Mouse (Mus musculus) Patski (cell line): ENCODE data around the gene Taf1c. TPM values are rescaled to one million over a fixed set of nuclear protein-coding genes. Genes with fewer than 3 reads are reported as not detected.

Source experiments
- ATAC-seq: fragments of 100-300 bp; one replicate; pipeline ENCODE4 v1.8.0; 2021
- CTCF ChIA-PET: fragments of 350-600 bp; sonication (Branson Sonifier 250); formaldehyde crosslinking; loops from one replicate; lab custom pipeline; 2022; ENCODE audit warnings: inconsistent platforms; lab: Charles Lee
- POLR2A ChIA-PET: fragments of 350-600 bp; sonication (Branson Sonifier 250); formaldehyde crosslinking; loops from one replicate; lab custom pipeline; 2022; ENCODE audit warnings: antibody characterized with exemption, inconsistent platforms; lab: Charles Lee
- DNase-seq: peaks from one replicate; pipeline ENCODE4 v3.0.0-alpha.2; 2011; ENCODE audit warnings: low read depth, low spot score
- H3K27me3 ChIP-seq: fragments of 371-371 bp; one replicate; pipeline ENCODE4 v1.5.1; 2021
- CTCF ChIP-seq: fragments of 100-300 bp; IDR thresholded peaks from one replicate; pipeline ENCODE4 v1.5.1; 2021
- in situ Hi-C: fragments of 300-500 bp; cut with MboI; formaldehyde crosslinking; loops from 3 replicates; pipeline ENCODE4 v1.11.1; 2018; ENCODE audit warnings: low pct_unique_long_range_greater_than_20kb, mixed read lengths
- polyA plus RNA-seq: library from polyadenylated mRNA; unstranded; gene quantifications from one replicate; pipeline ENCODE4 v1.2.3, GENCODE M21; 2021

Gene Taf1c
- polyA plus RNA-seq, 1 experiment from 2014 or later, result 10.6 TPM

- ChIA-PET POLR2A (no interaction called here), CTCF (no interaction called here)
- DNase-seq, result no peak
- no peak for ATAC-seq
- in situ Hi-C loops, result no loop called here
- H3K27me3 ChIP-seq, result peaks cover 37% of the 10 kb centered on the region
- no peak for TF ChIP-seq CTCF
These were observed 25.9 kb downstream of the Taf1c start for GRCm38 (mm10) chr8:119579096-119579495.

GRCm38 (mm10) chr8:119575366-119575726 is 29.7 kb downstream of the Taf1c start:
- CTCF ChIA-PET, result interaction anchor here (1.4 kb wide), 1 partner anchor 13 kb away, joined by 3 read pairs; no protein-coding TSS in a partner anchor
- POLR2A ChIA-PET, result no interaction called here
- TF ChIP-seq CTCF, result no peak
- ATAC-seq, result no peak
- DNase-seq, result no peak
- H3K27me3 ChIP-seq, result peaks cover 31% of the 10 kb centered on the region
- in situ Hi-C loops, result no loop called here

GRCm38 (mm10) chr8:119574437-119575365 is 30.3 kb downstream of the Taf1c start, which contains the start of the genes Hsdl1 and Dnaaf1:
Gene Hsdl1, minus strand, starts transcription at chr8:119575183.
Gene Dnaaf1, plus strand, starts transcription at chr8:119575235.
- CTCF ChIA-PET, result no interaction called here
- POLR2A ChIA-PET, result interaction anchor here (0.6 kb wide), 1 partner anchor 48 kb away, joined by 6 read pairs; no protein-coding TSS in a partner anchor
- H3K27me3 ChIP-seq, result peaks cover 27% of the 10 kb centered on the region
- no peak for TF ChIP-seq CTCF
- in situ Hi-C loops, result no loop called here
- ATAC-seq (peak; percentile 68), DNase-seq (no peak)

DNA sequence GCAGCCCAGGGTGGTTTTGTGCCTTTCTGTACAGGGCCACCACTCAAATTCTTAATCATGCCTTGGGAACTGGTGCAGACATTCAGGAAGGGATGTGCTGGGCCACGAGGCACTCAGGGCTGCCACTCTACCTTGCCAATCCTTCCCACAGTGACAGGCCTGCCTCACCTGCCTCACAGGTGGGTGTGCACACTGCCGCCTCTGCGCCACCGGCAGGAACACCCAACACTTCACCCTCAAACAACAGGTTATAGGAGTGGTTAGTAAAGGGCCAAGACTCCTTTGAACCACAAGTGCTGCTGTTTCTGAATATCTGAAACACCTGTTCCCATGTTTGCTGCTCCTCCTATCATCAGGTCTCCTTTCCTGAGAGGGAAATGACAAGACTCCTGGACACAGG is 32.6 kb downstream of the Taf1c start:
- H3K27me3 ChIP-seq, result peaks cover 20% of the 10 kb centered on the region
- no peak for TF ChIP-seq CTCF
- ATAC-seq (no peak), DNase-seq (no peak)
- in situ Hi-C loops, result no loop called here
- ChIA-PET CTCF (no interaction called here), POLR2A (no interaction called here)

GRCm38 (mm10) chr8:119571135-119571534 is 33.9 kb downstream of the Taf1c start:
- DNase-seq (no peak), ATAC-seq (no peak)
- ChIA-PET CTCF (no interaction called here), POLR2A (no interaction called here)
- no peak for TF ChIP-seq CTCF
- in situ Hi-C loops, result no loop called here
- peaks cover 8% of the 10 kb centered on the region for H3K27me3 ChIP-seq

GRCm38 (mm10) chr8:119569881-119570280 is 35.1 kb downstream of the Taf1c start:
- TF ChIP-seq CTCF, result no peak
- in situ Hi-C loops, result no loop called here
- H3K27me3 ChIP-seq, result no peaks in the 10 kb centered on the region
- POLR2A ChIA-PET, result interaction anchor here (2.1 kb wide), 1 partner anchor 11 kb away, joined by 8 read pairs; the partner anchor contains the start of gene Mbtps1
- ATAC-seq (no peak), DNase-seq (no peak)
- CTCF ChIA-PET, result no interaction called here

DNA sequence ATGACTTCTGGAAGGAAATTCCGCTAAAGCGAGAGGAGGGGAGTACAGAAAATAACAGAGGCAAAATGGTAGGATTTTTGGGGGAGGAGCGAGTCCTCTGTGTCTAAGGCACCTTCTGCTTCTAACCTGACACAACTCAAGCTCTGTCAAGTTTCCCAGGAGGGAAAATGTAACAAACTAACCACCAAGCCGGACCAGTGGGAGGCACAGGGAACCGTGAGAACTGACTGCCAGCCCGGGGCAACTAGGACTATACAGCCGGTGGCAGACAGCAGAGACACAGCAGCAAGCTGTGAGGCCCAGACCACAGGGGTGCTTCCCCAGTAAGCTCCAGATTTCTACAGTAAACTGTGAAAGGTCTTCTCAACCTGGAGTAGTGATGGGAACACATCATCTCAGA is 36.1 kb downstream of the Taf1c start:
- in situ Hi-C loops, result no loop called here

GRCm38 (mm10) chr8:119568251-119568650 is 36.8 kb downstream of the Taf1c start:
- TF ChIP-seq CTCF, result no peak
- H3K27me3 ChIP-seq, result no peaks in the 10 kb centered on the region
- CTCF ChIA-PET, result no interaction called here
- POLR2A ChIA-PET, result interaction anchor here (2.1 kb wide), 1 partner anchor 10 kb away, joined by 8 read pairs; the partner anchor contains the start of gene Mbtps1
- DNase-seq (no peak), ATAC-seq (no peak)
- in situ Hi-C loops, result no loop called here

More for the DNA sequence above, 36.1 kb downstream of the Taf1c start:
- no peaks in the 10 kb centered on the region for H3K27me3 ChIP-seq
- ATAC-seq (no peak), DNase-seq (no peak)
- CTCF ChIA-PET, result no interaction called here
- POLR2A ChIA-PET, result interaction anchor here (2.1 kb wide), 1 partner anchor 10 kb away, joined by 8 read pairs; the partner anchor contains the start of gene Mbtps1
- TF ChIP-seq CTCF, result no peak

- DNase-seq (no peak), ATAC-seq (no peak)
- CTCF ChIA-PET, result no interaction called here
- TF ChIP-seq CTCF, result no peak
- in situ Hi-C loops, result no loop called here
- H3K27me3 ChIP-seq, result no peaks in the 10 kb centered on the region
- POLR2A ChIA-PET, result no interaction called here
These were observed 38.7 kb downstream of the Taf1c start for GRCm38 (mm10) chr8:119566367-119566766.

DNA sequence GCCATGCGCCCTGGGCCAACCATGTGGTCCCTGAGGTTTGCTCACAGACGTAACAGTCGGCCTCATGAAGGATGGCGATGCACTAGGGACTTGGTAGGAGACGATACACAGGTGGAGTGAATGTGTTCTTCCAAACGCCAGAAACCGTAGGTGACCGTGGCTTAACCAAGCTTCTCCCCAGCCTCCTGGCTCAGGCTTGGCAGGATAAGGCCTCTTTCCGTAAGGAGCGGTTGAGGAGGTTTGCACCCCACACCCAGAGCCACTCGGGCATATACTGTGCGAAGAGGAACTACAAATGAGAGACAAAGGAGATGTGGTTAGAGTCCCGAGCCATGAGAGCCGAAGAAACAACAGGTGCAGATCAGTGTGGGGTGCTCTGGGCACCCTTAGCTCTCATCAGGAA is 41.2 kb downstream of the Taf1c start:
- no peak for TF ChIP-seq CTCF
- DNase-seq, result no peak
- CTCF ChIA-PET, result no interaction called here
- POLR2A ChIA-PET, result no interaction called here
- in situ Hi-C loops, result no loop called here
- ATAC-seq, result no peak
- no peaks in the 10 kb centered on the region for H3K27me3 ChIP-seq

GRCm38 (mm10) chr8:119559402-119559720 is 45.7 kb downstream of the Taf1c start:
- TF ChIP-seq CTCF, result no peak
- ATAC-seq, result no peak
- no peaks in the 10 kb centered on the region for H3K27me3 ChIP-seq
- ChIA-PET POLR2A (interaction anchor here (0.7 to 2.2 kb wide), 2 partner anchors 9 to 51 kb away, joined by 3 to 8 read pairs; no protein-coding TSS in a partner anchor), CTCF (interaction anchor here (1.2 kb wide), 1 partner anchor 137 kb away, joined by 3 read pairs; no protein-coding TSS in a partner anchor)
- in situ Hi-C loops, result no loop called here
- DNase-seq, result no peak
